Mouse (Mus musculus): ENCODE data around the gene Wasf2. TPM values are rescaled to one million over a fixed set of nuclear protein-coding genes. Genes with fewer than 3 reads are reported as not detected.
A peak's percentile ranks its signal among the peaks of the same experiment; 100 is the strongest.

Gene Wasf2
- polyA plus RNA-seq, 1 experiment, result 163 TPM

DNA sequence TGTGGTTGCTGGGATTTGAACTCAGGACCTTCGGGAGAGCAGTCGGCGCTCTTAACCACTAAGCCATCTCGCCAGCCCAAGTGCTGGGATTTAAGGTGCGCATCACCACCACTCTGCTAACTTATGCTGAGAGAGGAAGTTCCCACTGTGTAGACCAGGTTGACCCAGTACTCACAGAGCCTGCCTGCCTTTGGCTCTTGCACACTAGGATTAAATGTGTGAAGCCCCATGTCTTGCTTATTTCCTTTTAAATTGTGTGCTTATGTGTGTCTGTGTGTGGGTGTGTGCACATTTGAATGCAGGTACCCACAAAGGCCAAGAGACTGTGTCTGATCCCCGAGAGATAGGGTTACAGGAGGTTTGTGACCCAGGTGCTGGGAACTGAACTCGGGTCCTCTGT is 23.6 kb upstream of the Wasf2 start:
- H3K4me3 ChIP-seq (ENCODE audit: control insufficient read depth, insufficient read depth, low read length), result no peak overlapping the region
- H3K36me3 ChIP-seq (ENCODE audit: control insufficient read depth, insufficient read depth, low read length), result 0 out of 2 replicates have a peak, but pooled peaks cover 4% of the 10 kb centered on the region
- H3K27me3 ChIP-seq (ENCODE audit: control insufficient read depth, insufficient read depth, low read length), result no peaks in the 10 kb centered on the region
- DNase-seq, result no peak
- H3K4me1 ChIP-seq (replicated peaks; ENCODE audit: control insufficient read depth, insufficient read depth, low read length), result peaks cover 13% of the 10 kb centered on the region
- TF ChIP-seq POLR2A (IDR thresholded peaks at IDR 0.05; ENCODE audit: control insufficient read depth, extremely low read depth, insufficient read depth, low read length, poor library complexity) (no peak), CTCF (IDR thresholded peaks at IDR 0.05; ENCODE audit: borderline replicate concordance, control insufficient read depth, extremely low read depth, insufficient read depth, low read length, poor library complexity) (no peak)
- 96% methylated on average over 7 of the region's 7 CpGs for WGBS
- H3K27ac ChIP-seq (ENCODE audit: control insufficient read depth, insufficient read depth, low read length), result no peak overlapping the region

DNA sequence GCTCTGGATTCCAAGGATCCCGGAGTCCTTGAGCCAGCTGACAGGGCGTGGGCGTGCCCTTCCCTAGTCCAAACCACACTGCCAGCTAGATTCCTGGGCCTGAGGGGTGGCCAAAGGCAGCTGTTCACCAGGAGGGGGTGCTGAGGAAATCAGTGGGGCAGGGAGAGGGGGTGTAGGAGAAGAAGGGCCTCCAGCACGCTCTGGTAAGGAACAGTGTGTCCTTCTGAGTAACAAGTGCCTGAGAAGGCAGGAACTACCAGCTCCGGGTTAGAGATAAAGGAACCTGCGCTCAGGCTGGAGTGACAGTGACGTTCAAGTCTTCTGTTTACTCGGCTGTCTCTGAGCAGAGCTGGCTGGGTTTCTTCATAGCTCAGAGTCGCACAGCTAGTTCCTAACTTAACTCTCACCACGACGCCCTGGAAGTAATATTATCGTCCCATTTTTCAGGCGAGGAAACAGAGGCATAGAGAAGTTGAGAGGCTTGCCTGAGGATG is 22.5 kb upstream of the Wasf2 start:
- 87% methylated on average over 13 of the region's 13 CpGs for WGBS
- H3K27ac ChIP-seq (ENCODE audit: control insufficient read depth, insufficient read depth, low read length), result no peak overlapping the region

DNA sequence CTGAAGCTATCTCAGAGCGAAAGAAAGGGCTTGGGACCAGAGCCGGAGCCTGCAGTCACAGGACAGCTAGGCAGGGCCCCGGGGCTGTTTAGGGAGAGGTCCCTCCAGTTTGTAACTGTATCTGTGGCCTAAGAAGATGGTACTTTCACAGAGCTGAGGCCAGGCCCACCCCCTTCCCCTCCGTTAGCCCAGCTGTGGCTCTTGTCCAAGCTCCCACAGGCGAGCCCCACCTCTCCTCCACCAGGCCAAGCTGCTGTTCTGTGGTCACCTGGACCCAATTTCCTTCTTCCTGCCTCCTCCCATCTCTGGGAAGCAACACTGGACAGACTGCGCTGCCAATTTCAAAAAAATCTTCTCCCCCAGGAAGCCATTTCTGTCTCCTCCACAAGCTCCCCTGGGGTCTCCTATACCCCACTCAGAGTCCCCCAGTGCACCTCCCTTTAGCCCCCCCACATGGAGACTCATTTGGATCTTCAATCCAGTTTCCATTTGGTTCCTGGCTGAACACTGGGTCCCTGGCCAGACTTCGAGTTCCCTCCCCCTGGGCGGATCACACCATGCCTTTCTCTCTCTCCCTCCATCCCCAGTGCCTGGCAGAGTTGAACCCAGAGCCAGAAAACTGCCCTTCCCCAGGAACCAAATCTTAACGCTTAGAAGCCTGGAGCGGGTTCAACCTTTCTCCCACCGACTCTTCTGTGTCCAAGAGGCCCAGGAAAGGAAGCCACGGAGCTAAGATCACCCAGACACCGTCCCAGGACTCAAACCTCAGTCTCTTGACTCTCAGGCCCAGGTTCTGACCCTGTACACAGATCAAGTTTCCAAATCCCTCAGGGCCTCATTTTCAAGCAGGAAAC is 21.6 kb upstream of the Wasf2 start:
- Histone ChIP-seq H3K4me1 (replicated peaks; ENCODE audit: control insufficient read depth, insufficient read depth, low read length) (peaks cover 16% of the 10 kb centered on the region), H3K4me3 (ENCODE audit: control insufficient read depth, insufficient read depth, low read length) (no peak overlapping the region), H3K27ac (ENCODE audit: control insufficient read depth, insufficient read depth, low read length) (no peak overlapping the region; the same call in 1 of the 2 replicates), H3K27me3 (ENCODE audit: control insufficient read depth, insufficient read depth, low read length) (no peaks in the 10 kb centered on the region), H3K36me3 (ENCODE audit: control insufficient read depth, insufficient read depth, low read length) (no peaks in the 10 kb centered on the region)
- TF ChIP-seq POLR2A (IDR thresholded peaks at IDR 0.05; ENCODE audit: control insufficient read depth, extremely low read depth, insufficient read depth, low read length, poor library complexity) (no peak), CTCF (IDR thresholded peaks at IDR 0.05; ENCODE audit: borderline replicate concordance, control insufficient read depth, extremely low read depth, insufficient read depth, low read length, poor library complexity) (no peak)
- DNase-seq, result no peak
- WGBS, result 87% methylated on average over 13 of the region's 13 CpGs

More for the DNA sequence above, 22.5 kb upstream of the Wasf2 start:
- Histone ChIP-seq H3K4me1 (replicated peaks; ENCODE audit: control insufficient read depth, insufficient read depth, low read length) (peaks cover 13% of the 10 kb centered on the region), H3K27me3 (ENCODE audit: control insufficient read depth, insufficient read depth, low read length) (no peaks in the 10 kb centered on the region), H3K4me3 (ENCODE audit: control insufficient read depth, insufficient read depth, low read length) (no peak overlapping the region), H3K36me3 (ENCODE audit: control insufficient read depth, insufficient read depth, low read length) (0 out of 2 replicates have a peak, but pooled peaks cover 4% of the 10 kb centered on the region)
- TF ChIP-seq POLR2A (IDR thresholded peaks at IDR 0.05; ENCODE audit: control insufficient read depth, extremely low read depth, insufficient read depth, low read length, poor library complexity), result no peak
- no peak for TF ChIP-seq CTCF (IDR thresholded peaks at IDR 0.05; ENCODE audit: borderline replicate concordance, control insufficient read depth, extremely low read depth, insufficient read depth, low read length, poor library complexity)
- DNase-seq, result no peak

DNA sequence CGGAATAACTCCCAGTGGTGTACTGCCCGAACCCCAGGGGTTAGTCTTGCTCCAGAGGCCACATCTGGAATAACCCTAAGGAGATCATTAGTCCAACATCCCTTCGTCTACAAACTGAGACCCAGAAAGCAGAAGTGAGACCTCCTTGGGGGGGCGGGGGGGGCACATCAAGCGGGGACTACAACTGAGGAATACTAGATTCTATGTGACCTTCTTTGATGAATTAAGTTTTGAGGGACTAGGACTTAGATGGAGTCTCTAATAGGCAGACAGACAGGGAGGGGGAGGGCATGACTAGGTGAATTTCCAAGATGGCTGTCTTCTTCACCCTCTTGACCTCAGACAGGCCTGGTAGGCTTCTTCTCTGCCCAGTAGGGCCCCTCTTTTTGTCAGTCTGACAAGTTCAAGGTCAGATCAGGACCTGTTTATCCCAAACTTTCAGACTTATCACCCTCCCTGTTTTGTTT is 20.9 kb upstream of the Wasf2 start:
- no peak for TF ChIP-seq CTCF (IDR thresholded peaks at IDR 0.05; ENCODE audit: borderline replicate concordance, control insufficient read depth, extremely low read depth, insufficient read depth, low read length, poor library complexity)
- TF ChIP-seq POLR2A (IDR thresholded peaks at IDR 0.05; ENCODE audit: control insufficient read depth, extremely low read depth, insufficient read depth, low read length, poor library complexity), result no peak
- Histone ChIP-seq H3K4me3 (ENCODE audit: control insufficient read depth, insufficient read depth, low read length) (no peak overlapping the region), H3K27ac (ENCODE audit: control insufficient read depth, insufficient read depth, low read length) (no peak overlapping the region), H3K36me3 (ENCODE audit: control insufficient read depth, insufficient read depth, low read length) (no peaks in the 10 kb centered on the region), H3K4me1 (replicated peaks; ENCODE audit: control insufficient read depth, insufficient read depth, low read length) (peaks cover 12% of the 10 kb centered on the region), H3K27me3 (ENCODE audit: control insufficient read depth, insufficient read depth, low read length) (no peaks in the 10 kb centered on the region)
- no peak for DNase-seq
- 75% methylated on average over 5 of the region's 5 CpGs for WGBS

DNA sequence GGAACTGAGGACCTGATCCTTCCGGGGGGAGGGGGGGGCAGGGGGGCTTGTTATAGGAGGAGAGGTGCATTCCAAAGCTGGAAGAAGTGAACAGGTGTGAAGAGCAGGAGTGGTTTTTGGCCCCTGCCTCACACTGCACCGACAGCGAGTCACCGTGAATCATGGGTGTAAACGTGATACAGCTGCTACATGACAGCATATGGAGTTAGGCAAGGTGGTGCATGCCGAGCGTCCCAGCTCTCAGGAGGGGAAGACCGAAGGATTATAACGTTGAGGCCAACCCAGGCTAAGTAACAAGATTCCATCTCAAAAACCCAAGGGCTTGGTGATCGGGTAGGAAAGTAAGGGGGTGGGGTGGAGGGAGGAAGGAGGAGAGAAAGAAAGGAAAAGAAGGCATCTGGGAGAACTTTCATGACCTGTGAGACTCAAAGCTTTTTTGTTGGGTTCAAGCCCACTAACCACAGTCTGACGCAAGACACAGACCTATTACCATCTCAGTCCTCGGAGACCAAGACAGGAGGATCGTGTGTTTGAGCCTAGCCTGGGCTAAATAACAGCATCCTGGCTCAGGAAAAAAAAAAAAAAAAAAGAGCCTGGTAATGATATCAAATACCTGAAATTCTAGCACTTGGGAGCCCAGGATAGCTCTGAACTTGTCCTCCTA is 18.0 kb upstream of the Wasf2 start:
- no peak for DNase-seq
- no peak overlapping the region for H3K27ac ChIP-seq (ENCODE audit: control insufficient read depth, insufficient read depth, low read length)
- H3K36me3 ChIP-seq (ENCODE audit: control insufficient read depth, insufficient read depth, low read length), result no peaks in the 10 kb centered on the region
- no peak overlapping the region for H3K4me3 ChIP-seq (ENCODE audit: control insufficient read depth, insufficient read depth, low read length)
- peaks cover 19% of the 10 kb centered on the region for H3K4me1 ChIP-seq (replicated peaks; ENCODE audit: control insufficient read depth, insufficient read depth, low read length)
- 85% methylated on average over 13 of the region's 13 CpGs for WGBS
- H3K27me3 ChIP-seq (ENCODE audit: control insufficient read depth, insufficient read depth, low read length), result no peaks in the 10 kb centered on the region
- no peak for TF ChIP-seq POLR2A (IDR thresholded peaks at IDR 0.05; ENCODE audit: control insufficient read depth, extremely low read depth, insufficient read depth, low read length, poor library complexity)
- no peak for TF ChIP-seq CTCF (IDR thresholded peaks at IDR 0.05; ENCODE audit: borderline replicate concordance, control insufficient read depth, extremely low read depth, insufficient read depth, low read length, poor library complexity)

DNA sequence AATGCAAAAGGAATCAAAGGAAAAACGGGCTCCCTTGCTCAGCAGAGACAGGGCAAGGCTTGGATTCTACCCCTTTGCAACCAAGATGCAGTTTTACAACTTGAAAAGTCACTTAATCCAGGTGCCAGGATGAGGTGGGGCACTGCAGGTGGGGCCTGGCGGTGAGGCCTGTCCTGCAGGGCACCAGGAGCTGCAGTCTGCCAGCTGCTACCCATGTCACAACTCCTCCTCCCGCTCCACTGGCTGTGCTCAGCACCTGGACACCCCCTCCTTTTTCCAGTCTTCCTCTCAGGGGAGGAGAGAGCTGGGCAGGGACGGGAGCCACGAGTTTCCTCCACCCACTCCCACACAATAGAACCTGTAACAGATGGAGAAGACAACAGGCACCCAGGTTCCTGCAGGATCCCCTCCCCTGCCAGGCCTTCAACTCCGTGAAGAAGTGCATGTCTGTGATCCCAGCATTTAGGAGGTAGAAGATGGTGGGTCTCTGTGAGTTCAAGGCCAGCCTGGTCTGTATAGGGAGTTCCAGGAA is 16.9 kb upstream of the Wasf2 start:
- H3K27me3 ChIP-seq (ENCODE audit: control insufficient read depth, insufficient read depth, low read length), result no peaks in the 10 kb centered on the region
- H3K36me3 ChIP-seq (ENCODE audit: control insufficient read depth, insufficient read depth, low read length), result no peaks in the 10 kb centered on the region
- peaks cover 22% of the 10 kb centered on the region for H3K4me1 ChIP-seq (replicated peaks; ENCODE audit: control insufficient read depth, insufficient read depth, low read length)
- WGBS, result 49% methylated on average over 6 of the region's 6 CpGs
- no peak overlapping the region for H3K27ac ChIP-seq (ENCODE audit: control insufficient read depth, insufficient read depth, low read length)
- peak; percentile 26 for DNase-seq
- H3K4me3 ChIP-seq (ENCODE audit: control insufficient read depth, insufficient read depth, low read length), result no peak overlapping the region
- TF ChIP-seq POLR2A (IDR thresholded peaks at IDR 0.05; ENCODE audit: control insufficient read depth, extremely low read depth, insufficient read depth, low read length, poor library complexity) (no peak), CTCF (IDR thresholded peaks at IDR 0.05; ENCODE audit: borderline replicate concordance, control insufficient read depth, extremely low read depth, insufficient read depth, low read length, poor library complexity) (no peak)

Data from thymus, adult 2 months (tissue).